Mouse (Mus musculus): ENCODE measurements around the gene Hacl1. TPM values are rescaled to one million over a fixed set of nuclear protein-coding genes. Genes with fewer than 3 reads are reported as not detected.
A peak's percentile ranks its signal among the peaks of the same experiment; 100 is the strongest.

The Hacl1 gene
- polyA plus RNA-seq, 1 experiment from 2014 or later, result 9.4 TPM

DNA sequence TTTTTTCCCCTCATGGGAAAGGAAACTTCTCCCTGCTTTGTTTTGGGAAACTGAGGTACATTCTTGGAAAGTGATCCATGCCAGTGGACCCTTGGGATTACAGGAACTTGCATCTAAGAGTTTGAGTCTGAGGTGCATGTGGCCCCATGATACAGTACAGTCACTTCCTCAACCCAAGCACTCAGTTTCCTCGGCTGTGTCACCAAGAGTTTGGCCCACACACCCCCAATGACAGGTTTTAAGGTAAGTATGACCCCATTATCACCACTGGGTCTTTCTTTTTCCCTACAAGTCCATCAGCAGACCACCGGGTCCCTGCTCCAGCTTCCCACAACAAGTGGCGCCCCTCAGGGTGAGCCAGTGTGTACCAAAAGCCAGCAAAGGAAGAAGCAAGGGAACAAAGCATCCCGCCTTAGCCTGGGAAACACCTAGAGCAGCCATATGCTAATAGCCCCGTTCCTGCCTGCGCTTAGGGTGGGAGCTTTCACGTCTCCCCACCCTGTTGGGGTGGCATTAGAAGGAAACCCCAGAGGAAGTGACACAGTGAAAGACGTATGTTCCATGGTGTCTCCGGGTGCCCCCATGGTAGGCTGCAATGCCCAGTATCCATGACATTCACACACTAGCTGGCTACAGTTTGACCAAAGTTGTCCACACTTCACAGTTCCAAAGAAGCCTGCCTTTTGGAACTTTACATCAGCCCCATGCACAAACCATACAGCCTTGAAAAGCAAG, 84.4 kb downstream of the Hacl1 start:
- H3K27ac ChIP-seq, result 0 out of 2 replicates have a peak overlapping the region, but pooled peaks have one; percentile 42
- H3K36me3 ChIP-seq, result no peaks in the 10 kb centered on the region
- peaks cover 27% of the 10 kb centered on the region for H3K4me1 ChIP-seq
- no peaks in the 10 kb centered on the region for H3K9me3 ChIP-seq (replicated peaks)
- H3K4me3 ChIP-seq, result no peak overlapping the region
- WGBS, result 88% methylated on average over 9 of the region's 9 CpGs
- H3K27me3 ChIP-seq (ENCODE audit: low read depth, poor library complexity, severe bottlenecking), result no peaks in the 10 kb centered on the region
- DNase-seq (ENCODE audit: low spot score), result no peak

DNA sequence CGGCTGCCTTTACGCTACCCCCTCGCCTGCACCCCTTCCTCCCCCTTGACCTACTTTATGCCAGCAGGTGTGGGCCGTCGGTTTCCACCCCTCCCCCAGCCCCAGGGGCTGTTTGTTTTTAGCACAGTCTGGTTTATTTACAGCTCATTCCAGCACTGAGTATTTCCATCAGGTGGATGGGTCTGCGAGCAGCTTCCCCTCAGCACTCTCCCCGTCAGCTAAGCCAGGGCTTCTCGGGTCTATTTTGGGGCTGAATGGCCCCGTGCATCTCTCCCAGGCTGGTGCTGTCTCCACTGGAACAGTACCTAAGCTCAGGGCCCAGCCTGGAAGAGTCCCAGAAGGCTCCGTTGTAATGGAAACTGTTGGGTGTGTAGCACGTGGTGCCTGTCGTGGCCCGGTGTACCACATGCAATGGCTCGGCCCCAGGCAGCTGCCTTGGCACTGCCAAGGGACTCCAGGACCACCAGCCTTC, 85.1 kb downstream of the Hacl1 start:
- H3K27me3 ChIP-seq (ENCODE audit: low read depth, poor library complexity, severe bottlenecking), result no peaks in the 10 kb centered on the region
- WGBS, result 71% methylated on average over 14 of the region's 14 CpGs
- DNase-seq (ENCODE audit: low spot score), result no peak
- H3K36me3 ChIP-seq, result no peaks in the 10 kb centered on the region
- no peaks in the 10 kb centered on the region for H3K9me3 ChIP-seq (replicated peaks)
- H3K4me3 ChIP-seq, result no peak overlapping the region
- peak overlapping the region; percentile 42; the same call in 1 of the 2 replicates for H3K27ac ChIP-seq
- H3K4me1 ChIP-seq, result peaks cover 23% of the 10 kb centered on the region

DNA sequence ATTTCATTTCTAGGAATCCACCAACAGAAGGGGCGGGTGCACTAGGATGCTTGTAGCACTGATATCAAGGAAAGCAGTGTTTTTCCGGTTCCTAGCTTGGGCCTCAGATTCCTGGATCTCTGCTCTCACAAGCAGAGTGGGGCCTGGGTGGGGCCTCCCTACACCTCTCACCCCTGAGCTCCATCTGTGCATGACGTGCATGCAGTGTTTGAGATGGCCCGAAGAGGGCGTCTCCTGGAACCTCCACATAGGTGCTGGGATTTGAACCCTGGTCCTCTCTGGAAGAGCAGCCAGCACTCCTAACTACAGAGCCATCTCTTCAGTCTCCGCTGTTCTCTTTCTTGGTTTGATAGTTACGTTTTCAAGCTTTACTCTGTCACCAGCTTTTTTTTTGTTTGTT, 86.1 kb downstream of the Hacl1 start:
- 94% methylated on average over 7 of the region's 7 CpGs for WGBS
- no peaks in the 10 kb centered on the region for H3K9me3 ChIP-seq (replicated peaks)
- no peaks in the 10 kb centered on the region for H3K36me3 ChIP-seq
- peaks cover 14% of the 10 kb centered on the region for H3K4me1 ChIP-seq
- no peak overlapping the region for H3K27ac ChIP-seq
- no peak overlapping the region for H3K4me3 ChIP-seq
- no peaks in the 10 kb centered on the region for H3K27me3 ChIP-seq (ENCODE audit: low read depth, poor library complexity, severe bottlenecking)
- no peak for DNase-seq (ENCODE audit: low spot score)

Other genes with a start within 250 kb of the Hacl1 start
- 43.0 and 47.9 TPM in 2 replicates for gene Sh3bp5, start 205.2 kb downstream of the Hacl1 start, polyA plus RNA-seq (2016; fragmentation: Nextera tagmentation; extraction: Ambion mirVana)
- 36.9 and 39.7 TPM in 2 replicates for gene Eaf1, start 146.9 kb downstream of the Hacl1 start, polyA plus RNA-seq (2016; fragmentation: Nextera tagmentation; extraction: Ambion mirVana)
- 75.6 and 85.8 TPM in 2 replicates for gene Mettl6, start 146.2 kb downstream of the Hacl1 start, polyA plus RNA-seq (2016; fragmentation: Nextera tagmentation; extraction: Ambion mirVana)
- 0.13 and 0.20 TPM in 2 replicates for gene Colq, start 49.9 kb downstream of the Hacl1 start, polyA plus RNA-seq (2016; fragmentation: Nextera tagmentation; extraction: Ambion mirVana)
- 0.36 and 0.50 TPM in 2 replicates for gene Gm49387, start 408 bp downstream of the Hacl1 start, polyA plus RNA-seq (2016; fragmentation: Nextera tagmentation; extraction: Ambion mirVana)
- gene Btd, start 258 bp downstream of the Hacl1 start, polyA plus RNA-seq (2016; fragmentation: Nextera tagmentation; extraction: Ambion mirVana), result 12.1 and 16.3 TPM in 2 replicates
- gene Ankrd28, start 189.4 kb upstream of the Hacl1 start, polyA plus RNA-seq (2016; fragmentation: Nextera tagmentation; extraction: Ambion mirVana), result 8.5 and 10.1 TPM in 2 replicates